Mouse (Mus musculus) G1E (cell line): ENCODE results near the gene Fcgr1.

Experiments used
- CTCF ChIP-seq: IDR thresholded peaks from 2 replicates; pipeline ENCODE4 v1.5.1; 2012; ENCODE audit warnings: low read depth, low read length, inconsistent platforms, mixed read lengths
- GATA1 ChIP-seq: IDR thresholded peaks from 2 replicates; pipeline ENCODE4 v1.6.1; 2012; ENCODE audit warnings: borderline replicate concordance, low read length, inconsistent platforms, mixed read lengths
- POLR2AphosphoS5 ChIP-seq: IDR thresholded peaks from 2 replicates; pipeline ENCODE4 v1.6.1; 2012; ENCODE audit warnings: low read depth, low read length, inconsistent platforms; ENCODE audit not compliant: insufficient replicate concordance
- TAL1 ChIP-seq: conservative IDR thresholded peaks from 2 replicates; pipeline ENCODE4 v1.6.1; 2012; ENCODE audit warnings: low read depth, low read length, inconsistent platforms, mixed read lengths

GRCm38 (mm10) chr3:96337269-96337668, 43.5 kb upstream of the Fcgr1 start:
- TF ChIP-seq CTCF (no peak), TAL1 (no peak), POLR2AphosphoS5 (no peak), GATA1 (no peak)
